Mouse (Mus musculus) frontal cortex, postnatal 14 days (tissue): ENCODE results near the gene Ppp1r10.
A peak's percentile ranks its signal among the peaks of the same experiment; 100 is the strongest.

Source experiments
- DNase-seq, 2 experiments: peaks; one replicate each; pipeline ENCODE4 v3.0.0; 2022; ENCODE audit warnings: low spot score in 2 of 2

Gene Ppp1r10

DNA sequence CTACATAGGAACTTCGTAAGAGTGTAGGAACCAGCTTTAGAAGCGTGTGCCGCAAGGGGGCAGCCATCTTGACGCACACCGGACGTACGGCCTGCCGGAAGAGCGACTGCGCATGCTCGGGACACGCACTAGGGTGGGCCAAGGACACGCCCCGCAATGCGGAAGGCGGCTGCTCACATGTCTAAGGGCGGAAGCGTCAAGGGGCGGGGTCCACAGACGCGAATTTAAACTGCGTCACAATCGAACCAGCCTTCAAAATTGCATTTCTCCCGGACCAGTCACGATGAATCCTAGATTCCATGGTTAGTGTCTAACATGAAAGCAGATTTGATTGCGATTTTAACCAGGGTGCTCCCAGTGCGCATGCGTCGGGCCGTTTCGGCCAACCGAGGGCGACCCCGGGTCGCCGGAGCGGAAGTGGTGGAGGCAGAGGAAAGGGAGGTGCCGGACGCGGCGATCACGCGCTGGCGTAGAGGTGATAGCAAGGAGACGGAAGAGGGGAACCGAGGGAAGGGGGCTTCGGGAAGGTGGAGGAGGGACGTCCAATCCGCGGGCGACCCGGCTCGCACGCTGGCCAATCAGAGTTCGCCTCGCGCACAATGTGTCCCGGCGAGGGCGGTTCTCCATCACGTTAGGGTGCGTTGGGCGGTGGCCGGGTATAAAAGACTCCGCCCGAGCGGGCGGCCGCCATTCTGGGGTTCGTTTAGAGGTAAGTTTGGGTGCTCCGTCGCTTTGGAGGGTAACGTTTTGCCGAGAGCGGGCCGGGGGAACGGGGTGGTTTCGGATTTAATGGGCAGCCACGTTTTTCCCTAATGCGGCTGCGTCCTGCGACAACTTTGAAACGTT is at the start of gene Ppp1r10, which contains the start of gene Mrps18b:
Gene Ppp1r10 (plus strand): TSS at position 138 of the 846 bp plus-strand sequence.
Gene Mrps18b (minus strand): TSS at position 93 of the 846 bp plus-strand sequence.
- peak; percentile 99 for DNase-seq

- DNase-seq: no peak
These were observed 49.0 kb upstream of the Ppp1r10 start for GRCm38 (mm10) chr17:35866911-35867890.

- DNase-seq: no peak
These were observed 47.9 kb upstream of the Ppp1r10 start for GRCm38 (mm10) chr17:35868165-35868820.

DNA sequence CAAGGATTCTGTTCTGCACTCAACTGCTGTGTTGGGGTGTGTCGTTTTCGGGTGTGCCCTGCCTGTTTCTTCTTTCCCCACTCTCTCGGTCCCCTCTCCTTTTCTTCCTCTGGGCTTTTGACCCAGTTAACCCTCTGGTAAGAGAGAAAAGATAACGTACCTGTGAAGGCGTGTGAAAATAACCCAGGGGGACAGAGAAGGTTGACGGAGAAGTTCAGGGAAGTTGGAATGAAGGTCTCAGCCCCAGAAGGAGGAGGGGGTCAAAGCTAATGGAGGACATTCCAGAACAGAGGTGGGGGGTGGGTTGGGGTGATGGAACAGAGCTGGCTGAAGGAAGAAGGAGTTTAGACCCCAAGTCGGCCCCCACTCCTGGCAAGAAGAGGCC is 47.3 kb upstream of the Ppp1r10 start:
- DNase-seq: no peak

DNA sequence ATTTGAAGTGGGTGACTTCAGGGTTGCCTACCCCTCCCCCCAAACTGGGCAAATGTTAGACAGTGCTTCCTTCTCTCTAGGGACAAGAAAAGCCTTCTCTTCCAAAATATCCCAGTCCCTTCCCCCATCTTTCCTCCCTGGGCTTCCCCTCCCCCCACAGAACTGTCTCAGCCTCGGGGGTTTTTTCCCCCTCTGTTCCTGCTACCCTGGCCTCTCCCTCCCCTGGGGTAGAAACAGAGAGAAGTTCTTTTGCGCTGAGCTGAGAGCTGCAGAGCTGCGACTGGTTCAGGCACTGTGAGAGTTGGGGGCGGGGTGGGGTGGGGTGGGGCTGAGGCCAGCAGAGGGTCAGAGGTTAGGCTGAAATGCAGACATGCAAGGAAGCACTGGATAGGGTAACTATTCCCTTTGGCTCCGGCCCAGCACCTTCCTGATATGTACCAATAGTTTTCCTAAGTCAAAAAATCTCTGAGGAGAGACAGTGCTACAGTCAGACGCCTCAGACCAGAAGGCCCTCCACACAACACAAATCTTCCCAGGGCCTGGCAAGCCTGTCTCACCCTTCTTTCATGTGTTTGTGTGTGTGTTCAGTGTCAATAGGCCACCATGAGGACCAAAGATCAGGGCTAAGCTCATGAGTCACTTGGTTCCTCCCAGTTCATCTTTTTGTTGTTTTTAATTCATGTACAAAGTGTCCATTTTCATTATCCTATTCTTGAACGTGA is 46.7 kb upstream of the Ppp1r10 start:
- DNase-seq: no peak

DNA sequence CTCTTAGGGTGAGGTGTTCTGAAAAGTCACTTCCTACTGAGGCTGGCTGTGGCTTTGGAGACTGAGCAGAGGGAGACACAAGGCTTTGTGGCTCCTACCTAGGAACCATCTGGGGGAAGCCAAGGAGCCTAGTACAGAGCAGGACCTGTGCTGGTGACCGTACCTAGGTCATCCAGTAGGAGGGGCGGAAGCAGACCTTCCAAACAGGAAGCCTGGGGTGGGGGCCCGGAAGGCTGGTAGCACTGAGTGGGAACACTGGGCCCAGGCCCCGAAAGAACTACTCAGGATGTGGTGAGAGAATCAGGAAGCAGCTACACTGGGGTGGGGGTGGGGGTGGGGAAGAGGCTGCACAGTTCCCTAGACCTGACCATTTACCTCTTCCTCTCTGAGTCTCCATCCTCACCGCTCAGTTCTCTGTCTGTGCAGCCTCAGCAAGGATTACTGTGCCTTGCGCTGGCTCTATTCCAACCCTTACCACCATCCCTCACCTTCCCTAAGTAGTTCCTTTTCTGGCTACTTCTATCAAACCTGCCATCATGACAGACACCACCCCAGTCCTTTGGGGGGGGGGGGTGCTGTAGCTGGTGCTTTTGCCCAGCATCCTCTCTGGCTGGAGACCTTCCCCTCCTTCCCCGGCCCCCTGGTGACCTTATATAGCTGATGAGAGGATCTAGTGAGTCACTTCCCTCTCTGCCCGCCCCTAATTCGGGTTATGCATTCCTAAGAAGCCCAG is 45.9 kb upstream of the Ppp1r10 start:
- DNase-seq: peak in 1 of 2 experiments; percentile 63

DNA sequence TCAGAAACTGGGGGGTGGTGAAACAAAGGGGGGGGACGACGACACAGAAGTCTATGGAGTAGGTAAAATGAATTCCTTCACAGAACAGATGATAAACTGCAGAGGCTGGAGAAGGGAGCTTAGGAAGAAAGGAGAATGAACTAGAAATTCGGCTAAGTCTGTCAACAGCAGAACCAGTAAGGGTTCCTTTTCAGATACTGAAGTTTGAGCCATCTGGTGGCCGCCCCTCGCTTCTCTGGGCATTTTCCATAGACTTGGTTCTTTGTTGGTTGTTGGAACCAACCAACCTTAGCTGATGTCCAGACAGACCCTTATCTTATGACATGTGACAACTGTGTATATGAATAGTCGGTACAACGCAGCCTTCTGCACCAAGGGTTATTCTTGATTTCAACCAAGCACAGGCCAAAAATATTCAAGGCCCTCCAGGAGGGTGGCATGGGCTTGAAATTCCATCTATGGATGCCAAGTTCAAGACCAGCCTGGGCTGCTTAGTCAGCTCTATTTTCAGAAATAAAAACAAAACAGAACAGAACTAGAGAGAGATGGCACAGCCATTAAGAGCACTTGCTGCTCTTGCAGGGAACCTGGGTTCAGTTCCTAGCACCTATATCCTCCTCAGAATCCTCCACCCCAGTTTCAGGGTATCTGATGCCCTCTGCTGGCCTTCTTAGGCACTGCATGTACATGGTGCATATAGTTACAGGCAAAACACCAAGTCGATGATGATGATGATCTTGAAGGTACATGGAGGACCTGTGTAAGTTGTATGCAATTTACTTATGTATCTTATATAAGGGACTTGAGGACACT is 45.1 kb upstream of the Ppp1r10 start:
- no peak for DNase-seq

- DNase-seq: peak; percentile 65 to 83
These were observed 42.3 kb upstream of the Ppp1r10 start for GRCm38 (mm10) chr17:35873774-35874519.

GRCm38 (mm10) chr17:35874721-35875120 is 41.5 kb upstream of the Ppp1r10 start:
- peak in 1 of 2 experiments; percentile 49 for DNase-seq

DNA sequence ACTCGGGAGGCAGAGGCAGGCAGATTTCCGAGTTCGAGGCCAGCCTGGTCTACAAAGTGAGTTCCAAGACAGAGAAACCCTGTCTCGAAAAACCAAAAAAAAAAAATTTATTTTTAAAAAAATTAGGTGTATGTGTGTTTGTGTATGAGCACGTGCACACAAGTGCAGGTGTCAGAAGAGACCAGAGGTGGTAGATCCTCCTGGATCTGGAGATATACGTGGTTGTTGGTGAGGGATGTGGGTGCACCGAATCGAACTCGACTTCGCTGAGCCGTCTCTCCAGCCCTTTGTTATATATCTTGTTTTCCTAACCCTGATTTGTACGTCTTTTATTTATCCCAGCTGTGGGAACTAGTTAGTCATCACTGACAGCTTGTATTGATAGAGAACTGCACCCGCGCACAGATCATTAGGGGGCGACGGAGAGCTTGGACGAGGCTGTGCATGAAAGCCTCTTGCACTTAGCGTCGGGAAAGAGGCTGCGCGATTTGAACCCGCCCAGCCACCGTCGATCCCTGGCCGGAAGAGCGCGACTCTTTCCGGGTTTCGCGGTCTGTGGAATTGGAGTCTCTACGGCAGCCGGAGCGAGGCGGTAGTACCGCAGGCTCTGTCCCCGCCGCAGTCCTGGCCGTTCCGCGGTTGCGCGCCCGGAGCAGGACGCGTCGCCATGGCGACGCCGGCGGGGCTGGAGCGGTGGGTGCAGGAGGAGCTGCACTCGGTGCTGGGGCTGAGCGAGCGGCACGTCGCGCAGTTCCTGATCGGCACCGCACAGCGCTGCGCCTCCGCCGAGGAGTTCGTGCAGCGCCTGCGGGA is 36.8 kb upstream of the Ppp1r10 start, which contains the start of gene Dhx16:
Gene Dhx16 (plus strand): TSS at position 575 of the 813 bp plus-strand sequence.
- peak; percentile 91 to 93 for DNase-seq

DNA sequence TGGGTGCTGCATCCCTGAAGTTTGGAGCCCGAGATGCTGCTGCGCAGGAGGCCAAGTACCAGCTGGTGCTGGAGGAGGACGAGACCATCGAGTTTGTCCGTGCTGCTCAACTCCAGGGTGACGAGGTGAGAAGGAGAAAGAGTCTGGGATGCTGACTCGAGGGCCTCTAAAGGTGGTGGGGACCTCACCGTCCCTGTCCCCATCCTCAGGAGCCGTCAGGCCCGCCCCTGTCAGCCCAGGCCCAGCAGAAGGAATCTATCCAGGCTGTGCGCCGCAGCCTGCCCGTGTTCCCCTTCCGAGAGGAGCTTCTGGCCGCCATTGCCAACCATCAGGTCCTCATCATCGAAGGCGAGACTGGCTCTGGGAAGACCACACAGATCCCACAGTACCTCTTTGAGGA is 33.3 kb upstream of the Ppp1r10 start:
- no peak for DNase-seq

DNA sequence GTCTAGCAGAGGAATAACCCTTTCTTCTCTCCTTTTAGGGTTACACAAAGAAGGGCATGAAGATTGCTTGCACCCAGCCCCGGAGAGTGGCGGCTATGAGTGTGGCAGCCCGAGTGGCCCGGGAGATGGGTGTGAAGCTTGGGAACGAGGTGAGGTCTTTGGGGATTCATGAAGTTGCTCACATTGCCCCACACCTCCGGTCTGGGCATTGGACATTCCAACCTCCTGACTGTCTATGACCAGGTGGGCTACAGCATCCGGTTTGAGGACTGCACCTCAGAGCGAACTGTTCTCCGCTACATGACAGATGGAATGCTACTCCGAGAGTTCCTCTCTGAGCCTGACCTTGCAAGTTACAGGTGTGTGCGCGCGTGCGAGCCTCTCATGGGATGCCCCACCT is 32.5 kb upstream of the Ppp1r10 start:
- DNase-seq: no peak

GRCm38 (mm10) chr17:35887725-35888124 is 28.5 kb upstream of the Ppp1r10 start:
- DNase-seq: no peak

GRCm38 (mm10) chr17:35896781-35897643 is 19.2 kb upstream of the Ppp1r10 start, which contains the start of gene 2310061I04Rik:
Gene 2310061I04Rik, minus strand, starts transcription at chr17:35897431.
- DNase-seq: peak; percentile 82 to 84

DNA sequence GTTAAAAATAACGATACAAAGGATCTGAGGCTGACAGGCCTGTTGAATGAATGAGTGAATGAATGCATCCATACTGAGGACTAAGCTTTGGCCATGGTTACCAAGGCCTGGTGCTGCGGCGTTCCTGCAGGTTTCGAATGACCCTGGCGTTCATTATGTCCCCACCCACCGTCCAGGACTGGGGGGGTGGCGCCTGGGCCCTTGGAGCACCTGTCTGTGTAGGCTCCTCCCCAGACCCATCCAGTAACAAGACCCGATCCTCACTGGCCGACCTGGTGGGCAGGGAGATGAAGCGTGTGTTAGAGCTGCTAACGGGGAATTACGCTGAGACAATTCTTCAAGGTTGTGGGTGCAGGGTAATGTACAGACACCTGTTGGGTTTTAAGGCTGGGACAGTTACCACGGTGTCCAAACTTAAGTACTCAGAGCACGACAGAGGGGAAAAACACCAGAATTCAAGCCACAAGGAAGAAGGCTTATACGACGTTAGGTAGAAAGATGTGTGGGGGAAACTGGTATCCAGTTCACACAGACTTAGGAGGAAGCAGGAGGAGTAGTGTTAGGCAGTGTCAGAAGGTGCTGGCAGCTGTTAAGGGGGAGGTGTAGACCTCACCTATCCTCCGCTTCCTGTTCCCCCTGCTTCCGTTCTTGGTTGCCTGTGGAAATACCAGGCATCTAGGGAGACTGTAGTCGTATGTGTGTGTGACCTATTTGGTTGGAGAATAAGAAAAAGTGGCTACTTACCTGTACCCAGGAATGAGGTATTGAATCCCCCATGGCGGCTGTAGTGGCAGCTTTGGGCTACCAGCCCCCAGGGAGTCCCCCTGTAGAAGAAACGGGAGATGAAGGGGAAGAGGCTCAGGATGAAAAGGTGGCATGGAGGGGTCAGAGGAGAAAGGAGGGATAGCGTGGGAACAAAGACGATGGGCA is 18.3 kb upstream of the Ppp1r10 start:
- DNase-seq: no peak

DNA sequence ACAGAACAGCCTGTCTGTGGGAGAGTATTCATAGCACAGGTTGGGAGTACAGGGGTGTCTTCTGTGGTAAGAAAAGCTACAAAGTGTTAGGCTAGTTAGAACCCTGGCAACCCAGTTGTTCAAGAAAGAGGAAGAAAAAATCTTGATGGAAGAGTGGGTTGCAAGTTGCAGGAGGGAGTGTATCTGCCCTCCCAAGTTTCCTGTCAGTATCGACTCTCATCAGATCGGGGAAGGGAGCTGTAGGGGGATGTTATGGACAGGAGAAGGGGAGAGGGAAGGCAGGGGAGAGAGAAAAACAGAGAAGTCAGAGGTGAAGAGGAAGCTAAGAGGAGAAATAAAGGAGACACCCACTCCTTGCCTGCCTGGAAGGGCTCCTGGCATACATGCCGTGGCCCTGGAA is 15.6 kb upstream of the Ppp1r10 start:
- DNase-seq: no peak
